Mouse (Mus musculus) kidney, embryonic 14.5 days (tissue): ENCODE measurements around the gene Ager. TPM values are rescaled to one million over a fixed set of nuclear protein-coding genes. Genes with fewer than 3 reads are reported as not detected.

Experiments
- ATAC-seq: fragments of 200-750 bp; cut with Nextera tagmentation; 2 replicates; pipeline ENCODE4 v1.8.0; 2017; ENCODE audit warnings: moderate number of reproducible peaks, mild to moderate bottlenecking, moderate TSS enrichment, moderate library complexity; ENCODE audit not compliant: low FRiP score, low TSS enrichment
- H3K27ac ChIP-seq: fragments of 300-500 bp; sonication (generic); 2 replicates; pipeline ENCODE4 v1.5.1; 2014; ENCODE audit warnings: low read depth, mild to moderate bottlenecking, low read length, moderate library complexity, mixed read lengths
- H3K27me3 ChIP-seq: fragments of 300-500 bp; sonication (generic); 2 replicates; pipeline ENCODE4 v1.6.1; 2014; ENCODE audit warnings: mild to moderate bottlenecking, low read length; ENCODE audit not compliant: control insufficient read depth, insufficient read depth
- H3K36me3 ChIP-seq: fragments of 300-500 bp; sonication (generic); 2 replicates; pipeline ENCODE4 v1.6.1; 2014; ENCODE audit warnings: low read length, mixed read lengths; ENCODE audit not compliant: control insufficient read depth, insufficient read depth
- H3K4me1 ChIP-seq: fragments of 300-500 bp; sonication (generic); 2 replicates; pipeline ENCODE4 v1.6.1; 2014; ENCODE audit warnings: low read length, mixed read lengths; ENCODE audit not compliant: control insufficient read depth, insufficient read depth
- H3K4me2 ChIP-seq: fragments of 300-500 bp; sonication (generic); replicated peaks from 2 replicates; pipeline ENCODE4 v1.6.1; 2014; ENCODE audit warnings: low read depth, mild to moderate bottlenecking, low read length
- H3K4me3 ChIP-seq: fragments of 300-500 bp; sonication (generic); 2 replicates; pipeline ENCODE4 v1.5.1; 2014; ENCODE audit warnings: mild to moderate bottlenecking, low read length
- H3K9ac ChIP-seq: fragments of 300-500 bp; sonication (generic); 2 replicates; pipeline ENCODE4 v1.6.1; 2014; ENCODE audit warnings: low read depth, mild to moderate bottlenecking, low read length, moderate library complexity
- H3K9me3 ChIP-seq: fragments of 300-500 bp; sonication (generic); 2 replicates; pipeline ENCODE4 v1.6.1; 2016; ENCODE audit warnings: low read length; ENCODE audit not compliant: control insufficient read depth
- WGBS: fragments of 180-500 bp; shearing (Covaris S2); extraction: QIAGEN DNeasy Blood & Tissue Kit; methylation state at CpG from one replicate; pipeline ENCODE4 v1.1.7; 2014; 5-methylcytosine and 5-hydroxymethylcytosine counted together
- polyA plus RNA-seq: library from polyadenylated mRNA; unstranded; fragments of >200 nt; fragmentation: Nextera tagmentation; extraction: Ambion mirVana; gene quantifications from 2 replicates; pipeline ENCODE4 v1.2.1, GENCODE M21; 2014

The Ager gene
- polyA plus RNA-seq, 1 experiment from 2014 or later, result 5.8 TPM

- WGBS, result 86% methylated on average over 9 of the region's 9 CpGs
- no peaks in the 10 kb centered on the region for H3K9me3 ChIP-seq
- peaks cover 11% of the 10 kb centered on the region for H3K4me1 ChIP-seq
- peaks cover 29% of the 10 kb centered on the region; the same call in 1 of the 2 replicates for H3K36me3 ChIP-seq
- no peak overlapping the region for H3K9ac ChIP-seq
- H3K27ac ChIP-seq, result no peak overlapping the region
- H3K4me2 ChIP-seq, result no peak overlapping the region
- no peak for ATAC-seq
- no peaks in the 10 kb centered on the region for H3K27me3 ChIP-seq
- no peak overlapping the region for H3K4me3 ChIP-seq
Measured at GRCm38 (mm10) chr17:34623161-34623560, 25.5 kb downstream of the Ager start.

GRCm38 (mm10) chr17:34624981-34625380 is 27.3 kb downstream of the Ager start:
- 92% methylated on average over 3 of the region's 3 CpGs for WGBS
- Histone ChIP-seq H3K9ac (no peak overlapping the region), H3K4me1 (peaks cover 24% of the 10 kb centered on the region), H3K27me3 (peaks cover 4% of the 10 kb centered on the region), H3K4me3 (no peak overlapping the region), H3K27ac (no peak overlapping the region), H3K4me2 (no peak overlapping the region), H3K9me3 (no peaks in the 10 kb centered on the region), H3K36me3 (peaks cover 23% of the 10 kb centered on the region; the same call in 1 of the 2 replicates)
- ATAC-seq, result no peak

- Histone ChIP-seq H3K27me3 (peaks cover 16% of the 10 kb centered on the region), H3K4me1 (peaks cover 35% of the 10 kb centered on the region), H3K4me2 (peak overlapping the region; percentile 89), H3K36me3 (peaks cover 17% of the 10 kb centered on the region; the same call in 1 of the 2 replicates), H3K9ac (peak overlapping the region; percentile 75; the same call in 1 of the 2 replicates), H3K9me3 (no peaks in the 10 kb centered on the region), H3K4me3 (peak overlapping the region; percentile 61), H3K27ac (peak overlapping the region; percentile 96)
- no peak for ATAC-seq
- 50% methylated on average over 16 of the region's 16 CpGs for WGBS
Measured at GRCm38 (mm10) chr17:34626062-34626772, 28.6 kb downstream of the Ager start.

GRCm38 (mm10) chr17:34626773-34627092 is 29.1 kb downstream of the Ager start:
- peak overlapping the region; percentile 61 for H3K4me3 ChIP-seq
- H3K4me2 ChIP-seq, result peak overlapping the region; percentile 89
- peaks cover 17% of the 10 kb centered on the region; the same call in 1 of the 2 replicates for H3K36me3 ChIP-seq
- H3K4me1 ChIP-seq, result peaks cover 40% of the 10 kb centered on the region
- H3K9me3 ChIP-seq, result no peaks in the 10 kb centered on the region
- peak; percentile 22; the same call in 1 of the 2 replicates for ATAC-seq
- H3K27me3 ChIP-seq, result peaks cover 21% of the 10 kb centered on the region
- H3K27ac ChIP-seq, result peak overlapping the region; percentile 96
- under 1% methylated on average over 18 of the region's 18 CpGs for WGBS
- H3K9ac ChIP-seq, result peak overlapping the region; percentile 75

GRCm38 (mm10) chr17:34627093-34627942 is 29.7 kb downstream of the Ager start:
- peak; percentile 74 for ATAC-seq
- under 1% methylated on average over 38 of the region's 45 CpGs for WGBS
- H3K4me3 ChIP-seq, result peak overlapping the region; percentile 61
- peak overlapping the region; percentile 89 for H3K4me2 ChIP-seq
- H3K4me1 ChIP-seq, result peaks cover 44% of the 10 kb centered on the region
- peak overlapping the region; percentile 75 for H3K9ac ChIP-seq
- H3K36me3 ChIP-seq, result peaks cover 17% of the 10 kb centered on the region; the same call in 1 of the 2 replicates
- peaks cover 22% of the 10 kb centered on the region for H3K27me3 ChIP-seq
- H3K27ac ChIP-seq, result peak overlapping the region; percentile 96
- H3K9me3 ChIP-seq, result no peaks in the 10 kb centered on the region

GRCm38 (mm10) chr17:34627943-34628643 is 30.4 kb downstream of the Ager start, which contains the start of gene Ppt2:
TSS of gene Ppt2 (minus strand) at chr17:34628510.
- peak; percentile 8; the same call in 1 of the 2 replicates for ATAC-seq
- H3K27ac ChIP-seq, result peak within 1 kb of the TSS; percentile 96
- peaks cover 9% of the 10 kb centered on the region; the same call in 1 of the 2 replicates for H3K36me3 ChIP-seq
- H3K9ac ChIP-seq, result peak within 1 kb of the TSS; percentile 75
- peaks cover 22% of the 10 kb centered on the region for H3K27me3 ChIP-seq
- H3K4me3 ChIP-seq, result peak within 1 kb of the TSS; percentile 61
- WGBS, result 3% methylated on average over 29 of the region's 29 CpGs
- no peaks in the 10 kb centered on the region for H3K9me3 ChIP-seq
- peaks cover 44% of the 10 kb centered on the region for H3K4me1 ChIP-seq
- H3K4me2 ChIP-seq, result peak within 1 kb of the TSS; percentile 89

- H3K4me1 ChIP-seq, result peaks cover 44% of the 10 kb centered on the region
- peaks cover 22% of the 10 kb centered on the region for H3K27me3 ChIP-seq
- 22% methylated on average over 5 of the region's 5 CpGs for WGBS
Measured at GRCm38 (mm10) chr17:34628644-34628967, 30.9 kb downstream of the Ager start.

GRCm38 (mm10) chr17:34629221-34629751 is 31.6 kb downstream of the Ager start, which contains the start of gene Prrt1:
TSS of gene Prrt1 (plus strand) at chr17:34629533.
- Histone ChIP-seq H3K4me3 (peak within 1 kb of the TSS; percentile 61), H3K36me3 (peaks cover 5% of the 10 kb centered on the region; the same call in 1 of the 2 replicates), H3K4me2 (peak within 1 kb of the TSS; percentile 89), H3K27me3 (peaks cover 22% of the 10 kb centered on the region), H3K9me3 (no peaks in the 10 kb centered on the region), H3K27ac (peak within 1 kb of the TSS; percentile 96; the same call in 1 of the 2 replicates), H3K9ac (peak within 1 kb of the TSS; percentile 75), H3K4me1 (peaks cover 44% of the 10 kb centered on the region)
- ATAC-seq, result no peak
- 2% methylated on average over 16 of the region's 16 CpGs for WGBS

More at GRCm38 (mm10) chr17:34628644-34628967, 30.9 kb downstream of the Ager start:
- Histone ChIP-seq H3K27ac (peak overlapping the region; percentile 96; the same call in 1 of the 2 replicates), H3K9me3 (no peaks in the 10 kb centered on the region), H3K4me3 (peak overlapping the region; percentile 61), H3K4me2 (peak overlapping the region; percentile 89), H3K9ac (peak overlapping the region; percentile 75; the same call in 1 of the 2 replicates), H3K36me3 (peaks cover 5% of the 10 kb centered on the region; the same call in 1 of the 2 replicates)
- no peak for ATAC-seq
